Mouse (Mus musculus) heart, adult 2 months (tissue): ENCODE measurements around the gene Lrrc8c.

Experiments used
- CTCF ChIP-seq: fragments of 200-600 bp; IDR thresholded peaks from 2 replicates; pipeline ENCODE4 v1.8.1; 2022; ENCODE audit warnings: antibody characterized with exemption, mild to moderate bottlenecking, moderate library complexity
- POLR2A ChIP-seq: fragments of 200-500 bp; IDR thresholded peaks from 2 replicates; pipeline ENCODE4 v1.6.1; 2011; ENCODE audit warnings: mild to moderate bottlenecking, low read depth, low read length, control low read depth; ENCODE audit not compliant: insufficient read depth

GRCm38 (mm10) chr5:105644195-105644594 lies 125.0 kb downstream of the Lrrc8c start:
- 0 out of 2 replicates have a peak, but pooled peaks have one; percentile 14 for TF ChIP-seq CTCF
- no peak for TF ChIP-seq POLR2A
